Mouse (Mus musculus) CD8-positive naive resting alpha-beta T cell, adult 2 months (primary cell): Measurements from ENCODE around the gene Utp14b.

Experiments
- DNase-seq, 2 experiments: peaks; one replicate each; pipeline ENCODE4 v3.0.0; 2022; ENCODE audit warnings: low read depth in 2 of 2, low spot score in 2 of 2

Gene Utp14b

GRCm38 (mm10) chr1:78657671-78658440 is at the start of gene Utp14b, which contains the start of gene Acsl3:
Gene Utp14b (plus strand): TSS chr1:78658038.
Gene Acsl3 (plus strand): TSS chr1:78657825.
- peak; percentile 77 to 81 for DNase-seq

- no peak for DNase-seq
Measured at GRCm38 (mm10) chr1:78609134-78609907, 48.5 kb upstream of the Utp14b start.

- no peak for DNase-seq
Measured at GRCm38 (mm10) chr1:78611039-78611438, 46.8 kb upstream of the Utp14b start.

- no peak for DNase-seq
Measured at GRCm38 (mm10) chr1:78612959-78613358, 44.9 kb upstream of the Utp14b start.

GRCm38 (mm10) chr1:78624352-78624751 is 33.5 kb upstream of the Utp14b start:
- DNase-seq: no peak

GRCm38 (mm10) chr1:78634486-78634885 is 23.4 kb upstream of the Utp14b start:
- DNase-seq: no peak

GRCm38 (mm10) chr1:78640871-78641270 is 17.0 kb upstream of the Utp14b start:
- DNase-seq: no peak

- no peak for DNase-seq
Measured at GRCm38 (mm10) chr1:78641791-78642190, 16.0 kb upstream of the Utp14b start.

- DNase-seq: no peak
Measured at GRCm38 (mm10) chr1:78642197-78642596, 15.6 kb upstream of the Utp14b start.

GRCm38 (mm10) chr1:78647317-78647885 is 10.4 kb upstream of the Utp14b start:
- no peak for DNase-seq

- DNase-seq: no peak
Measured at GRCm38 (mm10) chr1:78649269-78650061, 8.4 kb upstream of the Utp14b start.

GRCm38 (mm10) chr1:78656472-78656871 is 1.4 kb upstream of the Utp14b start:
- DNase-seq: no peak

- DNase-seq: no peak
Measured at GRCm38 (mm10) chr1:78657021-78657629, 713 bp upstream of the Utp14b start.

- DNase-seq: peak; percentile 2 to 4
Measured at GRCm38 (mm10) chr1:78658441-78659269, 817 bp downstream of the Utp14b start.

- DNase-seq: no peak
Measured at GRCm38 (mm10) chr1:78659270-78659823, 1.5 kb downstream of the Utp14b start.

- no peak for DNase-seq
Measured at GRCm38 (mm10) chr1:78664326-78664725, 6.5 kb downstream of the Utp14b start.

- DNase-seq: no peak
Measured at GRCm38 (mm10) chr1:78665954-78666499, 8.2 kb downstream of the Utp14b start.

GRCm38 (mm10) chr1:78666585-78666984 is 8.7 kb downstream of the Utp14b start:
- DNase-seq: no peak

- no peak for DNase-seq
Measured at GRCm38 (mm10) chr1:78682291-78682690, 24.5 kb downstream of the Utp14b start.
